Mouse (Mus musculus): ENCODE measurements around the gene Myo3a. TPM values are rescaled to one million over a fixed set of nuclear protein-coding genes. Genes with fewer than 3 reads are reported as not detected.

Myo3a gene
- polyA plus RNA-seq, 1 experiment from 2014 or later = not detected

GRCm38 (mm10) chr2:22590206-22590490 is 362.8 kb downstream of the Myo3a start:
- DNase-seq (ENCODE audit: low spot score) (no peak), ATAC-seq (replicated peaks; ENCODE audit: low FRiP score) (no peak)
- Histone ChIP-seq H3K4me1 (replicated peaks; ENCODE audit: control insufficient read depth, insufficient read depth, low read length) (no peaks in the 10 kb centered on the region), H3K4me2 (ENCODE audit: low read depth, low read length, severe bottlenecking) (no peak overlapping the region), H3K9me3 (ENCODE audit: control insufficient read depth, low read length) (no peaks in the 10 kb centered on the region), H3K27ac (ENCODE audit: low read depth, low read length) (no peak overlapping the region), H3K4me3 (ENCODE audit: low read depth, low read length) (no peak overlapping the region), H3K9ac (ENCODE audit: low read length) (no peak overlapping the region), H3K27me3 (ENCODE audit: control insufficient read depth, insufficient read depth, low read length) (no peaks in the 10 kb centered on the region), H3K36me3 (ENCODE audit: control insufficient read depth, insufficient read depth, low read length) (no peaks in the 10 kb centered on the region)

GRCm38 (mm10) chr2:22617951-22618350 is 390.6 kb downstream of the Myo3a start:
- DNase-seq (ENCODE audit: low spot score) (peak; percentile 51), ATAC-seq (replicated peaks; ENCODE audit: low FRiP score) (no peak)
- no peak overlapping the region for H3K4me3 ChIP-seq (ENCODE audit: low read depth, low read length)
- peaks cover 42% of the 10 kb centered on the region for H3K27me3 ChIP-seq (ENCODE audit: control insufficient read depth, insufficient read depth, low read length)
- H3K27ac ChIP-seq (ENCODE audit: low read depth, low read length) = no peak overlapping the region
- H3K9me3 ChIP-seq (ENCODE audit: control insufficient read depth, low read length) = no peaks in the 10 kb centered on the region
- no peak overlapping the region for H3K9ac ChIP-seq (ENCODE audit: low read length)
- no peak overlapping the region for H3K4me2 ChIP-seq (ENCODE audit: low read depth, low read length, severe bottlenecking)
- WGBS = 4% methylated on average over 9 of the region's 9 CpGs
- peaks cover 28% of the 10 kb centered on the region for H3K4me1 ChIP-seq (replicated peaks; ENCODE audit: control insufficient read depth, insufficient read depth, low read length)
- H3K36me3 ChIP-seq (ENCODE audit: control insufficient read depth, insufficient read depth, low read length) = no peaks in the 10 kb centered on the region

DNA sequence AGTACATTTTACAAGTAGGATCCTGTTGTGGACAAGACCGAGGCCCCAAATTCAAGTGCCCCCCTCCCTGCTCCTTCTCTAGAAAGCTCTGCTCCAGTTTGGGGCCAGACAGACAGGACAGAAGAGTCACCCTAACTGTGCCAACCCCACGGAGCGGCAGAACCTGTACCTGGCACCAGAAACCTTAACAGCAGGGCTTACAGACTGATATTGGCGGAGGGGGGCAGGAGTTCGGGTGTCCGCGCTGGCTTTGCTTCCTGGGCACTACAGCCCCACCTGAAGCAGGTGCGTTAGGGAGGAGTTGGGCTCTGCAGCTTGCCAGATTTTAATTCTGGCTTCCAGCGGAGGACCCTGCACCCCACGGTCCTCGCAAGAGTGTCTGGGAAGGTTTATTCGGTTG is 392.1 kb downstream of the Myo3a start:
- H3K4me3 ChIP-seq (ENCODE audit: low read depth, low read length) = no peak overlapping the region
- H3K36me3 ChIP-seq (ENCODE audit: control insufficient read depth, insufficient read depth, low read length) = no peaks in the 10 kb centered on the region
- under 1% methylated on average over 12 of the region's 12 CpGs for WGBS
- H3K9me3 ChIP-seq (ENCODE audit: control insufficient read depth, low read length) = no peaks in the 10 kb centered on the region
- peak overlapping the region; percentile 20; the same call in 1 of the 2 replicates for H3K9ac ChIP-seq (ENCODE audit: low read length)
- DNase-seq (ENCODE audit: low spot score) (peak; percentile 55), ATAC-seq (replicated peaks; ENCODE audit: low FRiP score) (no peak)
- H3K27me3 ChIP-seq (ENCODE audit: control insufficient read depth, insufficient read depth, low read length) = peaks cover 56% of the 10 kb centered on the region
- no peak overlapping the region; the same call in 1 of the 2 replicates for H3K27ac ChIP-seq (ENCODE audit: low read depth, low read length)
- H3K4me2 ChIP-seq (ENCODE audit: low read depth, low read length, severe bottlenecking) = peak overlapping the region; percentile 35; the same call in 1 of the 2 replicates
- peaks cover 35% of the 10 kb centered on the region for H3K4me1 ChIP-seq (replicated peaks; ENCODE audit: control insufficient read depth, insufficient read depth, low read length)

DNA sequence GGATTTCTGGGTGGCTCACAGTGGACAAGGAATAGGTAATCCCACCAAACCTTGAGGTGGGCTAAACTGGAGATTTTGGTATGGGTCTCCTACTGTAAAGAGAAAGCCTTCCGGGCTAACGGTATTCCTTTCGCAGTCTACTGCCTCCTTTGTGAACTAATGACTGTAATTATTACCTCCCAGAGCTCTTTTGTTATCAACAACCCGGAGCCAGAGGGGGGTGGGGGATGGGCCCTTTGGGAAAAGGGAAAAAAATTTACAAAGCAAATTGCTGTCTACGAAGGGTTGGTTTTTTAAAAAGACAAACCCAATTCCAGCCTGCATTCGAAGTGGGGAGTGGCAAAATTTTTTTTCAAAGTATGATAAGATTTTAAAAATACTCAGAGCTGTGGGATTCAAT is 392.7 kb downstream of the Myo3a start:
- WGBS = under 1% methylated on average over 6 of the region's 6 CpGs
- no peaks in the 10 kb centered on the region for H3K9me3 ChIP-seq (ENCODE audit: control insufficient read depth, low read length)
- ATAC-seq (replicated peaks; ENCODE audit: low FRiP score) (peak; percentile 15; the same call in 1 of the 2 replicates), DNase-seq (ENCODE audit: low spot score) (peak; percentile 56)
- H3K4me3 ChIP-seq (ENCODE audit: low read depth, low read length) = no peak overlapping the region
- peak overlapping the region; percentile 20; the same call in 1 of the 2 replicates for H3K9ac ChIP-seq (ENCODE audit: low read length)
- peak overlapping the region; percentile 35; the same call in 1 of the 2 replicates for H3K4me2 ChIP-seq (ENCODE audit: low read depth, low read length, severe bottlenecking)
- no peaks in the 10 kb centered on the region for H3K36me3 ChIP-seq (ENCODE audit: control insufficient read depth, insufficient read depth, low read length)
- peaks cover 35% of the 10 kb centered on the region for H3K4me1 ChIP-seq (replicated peaks; ENCODE audit: control insufficient read depth, insufficient read depth, low read length)
- H3K27me3 ChIP-seq (ENCODE audit: control insufficient read depth, insufficient read depth, low read length) = peaks cover 60% of the 10 kb centered on the region
- peak overlapping the region; percentile 79; the same call in 1 of the 2 replicates for H3K27ac ChIP-seq (ENCODE audit: low read depth, low read length)

GRCm38 (mm10) chr2:22620534-22620933 is 393.2 kb downstream of the Myo3a start:
- ATAC-seq (replicated peaks; ENCODE audit: low FRiP score) (peak; percentile 6; the same call in 1 of the 2 replicates), DNase-seq (ENCODE audit: low spot score) (peak; percentile 65)
- Histone ChIP-seq H3K9me3 (ENCODE audit: control insufficient read depth, low read length) (no peaks in the 10 kb centered on the region), H3K4me3 (ENCODE audit: low read depth, low read length) (no peak overlapping the region; the same call in 1 of the 2 replicates), H3K9ac (ENCODE audit: low read length) (peak overlapping the region; percentile 7; the same call in 1 of the 2 replicates), H3K4me1 (replicated peaks; ENCODE audit: control insufficient read depth, insufficient read depth, low read length) (peaks cover 35% of the 10 kb centered on the region), H3K36me3 (ENCODE audit: control insufficient read depth, insufficient read depth, low read length) (no peaks in the 10 kb centered on the region), H3K27ac (ENCODE audit: low read depth, low read length) (peak overlapping the region; percentile 79), H3K27me3 (ENCODE audit: control insufficient read depth, insufficient read depth, low read length) (peaks cover 65% of the 10 kb centered on the region), H3K4me2 (ENCODE audit: low read depth, low read length, severe bottlenecking) (peak overlapping the region; percentile 5; the same call in 1 of the 2 replicates)
- 0% methylated on average over 7 of the region's 7 CpGs for WGBS

DNA sequence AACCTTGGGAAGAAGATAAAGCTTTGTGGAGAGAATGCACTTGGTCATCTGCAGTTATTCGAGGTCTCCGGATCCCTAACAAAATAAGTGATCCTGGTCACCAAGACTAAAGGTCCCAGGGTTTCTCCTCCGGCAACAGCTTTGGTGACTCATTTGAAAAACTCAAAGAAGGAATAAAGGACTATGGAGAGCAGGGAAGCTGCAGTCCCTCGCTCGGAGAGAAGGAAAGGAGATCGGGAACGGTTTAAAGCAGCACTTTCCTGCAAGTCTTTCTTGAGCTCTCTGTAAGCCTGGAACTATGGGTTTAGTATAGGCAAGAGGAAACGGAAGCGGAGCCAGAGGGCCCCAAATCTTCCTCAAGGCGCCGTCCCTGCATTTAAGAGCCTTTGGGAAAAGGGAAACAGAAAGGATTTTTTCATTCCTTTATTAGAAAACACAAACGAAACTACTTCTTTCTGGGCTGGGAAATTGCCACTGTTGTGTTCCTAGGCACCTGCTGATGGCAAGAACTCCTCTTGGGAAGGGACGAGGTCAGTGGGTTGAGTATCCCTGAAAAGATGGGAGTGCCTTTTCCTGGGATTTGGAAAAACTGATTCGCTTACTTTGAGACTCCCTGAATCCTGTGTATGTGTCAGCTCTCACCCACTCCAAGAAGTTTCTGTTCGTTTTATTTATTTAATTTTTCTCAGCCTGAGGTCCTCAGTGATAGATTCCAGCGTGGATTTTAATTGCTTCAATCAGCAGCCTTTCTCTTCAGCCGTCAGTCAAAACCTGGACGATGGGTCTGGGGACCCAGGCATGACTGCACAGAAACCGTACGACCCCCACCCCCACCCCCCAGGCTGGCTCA is 393.9 kb downstream of the Myo3a start:
- peak overlapping the region; percentile 71 for H3K4me2 ChIP-seq (ENCODE audit: low read depth, low read length, severe bottlenecking)
- ATAC-seq (replicated peaks; ENCODE audit: low FRiP score) = no peak
- H3K9ac ChIP-seq (ENCODE audit: low read length) = peak overlapping the region; percentile 65; the same call in 1 of the 2 replicates
- peak overlapping the region; percentile 79; the same call in 1 of the 2 replicates for H3K27ac ChIP-seq (ENCODE audit: low read depth, low read length)
- H3K4me1 ChIP-seq (replicated peaks; ENCODE audit: control insufficient read depth, insufficient read depth, low read length) = peaks cover 35% of the 10 kb centered on the region
- H3K4me3 ChIP-seq (ENCODE audit: low read depth, low read length) = peak overlapping the region; percentile 41; the same call in 1 of the 2 replicates
- WGBS = 2% methylated on average over 20 of the region's 20 CpGs
- H3K36me3 ChIP-seq (ENCODE audit: control insufficient read depth, insufficient read depth, low read length) = no peaks in the 10 kb centered on the region
- DNase-seq (ENCODE audit: low spot score) = no peak
- no peaks in the 10 kb centered on the region for H3K9me3 ChIP-seq (ENCODE audit: control insufficient read depth, low read length)
- H3K27me3 ChIP-seq (ENCODE audit: control insufficient read depth, insufficient read depth, low read length) = peaks cover 70% of the 10 kb centered on the region

DNA sequence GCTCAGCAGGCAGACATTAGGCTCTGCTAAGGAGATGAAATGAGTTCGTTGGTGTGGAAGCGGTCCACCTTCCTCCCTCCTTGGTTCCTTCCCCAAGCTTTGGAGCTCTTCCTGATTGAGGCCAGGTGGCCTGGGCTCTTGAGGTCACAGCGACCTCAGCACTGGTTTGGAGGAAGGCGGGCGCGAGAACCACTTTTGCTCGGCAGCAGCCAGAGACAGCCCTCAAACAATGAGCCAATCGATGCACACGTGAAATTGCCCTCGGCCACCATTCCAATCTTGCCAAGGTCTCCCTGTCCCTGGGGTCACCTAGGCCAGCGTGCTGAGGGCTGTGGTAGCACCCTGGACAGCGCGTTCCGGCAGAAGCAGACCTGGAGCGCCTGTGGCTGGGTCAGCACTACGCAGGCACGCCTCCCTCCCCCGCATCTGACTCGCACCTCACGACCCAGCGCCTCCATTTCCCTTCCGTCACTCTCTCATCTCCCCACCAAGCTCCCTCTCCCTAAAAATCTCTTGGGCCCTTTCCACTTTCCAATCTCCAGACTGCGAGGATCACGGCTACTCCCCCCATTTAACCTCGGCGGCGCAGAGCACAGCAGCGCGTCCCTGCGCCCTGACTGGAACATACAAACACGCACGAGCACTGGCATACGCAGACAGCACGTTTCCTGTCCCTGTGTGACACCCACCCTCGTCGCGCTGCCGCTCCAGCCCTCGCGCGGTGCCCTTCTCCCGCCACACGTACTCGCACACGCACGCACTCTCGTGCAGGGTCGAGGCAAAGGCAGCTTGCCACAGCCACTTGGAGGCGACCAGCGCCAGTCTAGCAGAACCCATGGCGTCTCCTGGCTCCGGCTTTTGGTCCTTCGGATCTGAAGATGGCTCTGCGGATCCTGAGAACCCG is 394.8 kb downstream of the Myo3a start, which contains the start of gene Gad2:
TSS of gene Gad2 (plus strand) at position 378 of the 904 bp plus-strand sequence.
- Histone ChIP-seq H3K9ac (ENCODE audit: low read length) (peak within 1 kb of the TSS; percentile 65), H3K4me2 (ENCODE audit: low read depth, low read length, severe bottlenecking) (peak within 1 kb of the TSS; percentile 71)
- ATAC-seq (replicated peaks; ENCODE audit: low FRiP score) = peak; percentile 64

More for the DNA sequence above, 394.8 kb downstream of the Myo3a start, which contains the start of gene Gad2:
- DNase-seq (ENCODE audit: low spot score) = peak; percentile 71
- H3K9me3 ChIP-seq (ENCODE audit: control insufficient read depth, low read length) = no peaks in the 10 kb centered on the region
- peaks cover 70% of the 10 kb centered on the region for H3K27me3 ChIP-seq (ENCODE audit: control insufficient read depth, insufficient read depth, low read length)
- H3K36me3 ChIP-seq (ENCODE audit: control insufficient read depth, insufficient read depth, low read length) = no peaks in the 10 kb centered on the region
- H3K4me3 ChIP-seq (ENCODE audit: low read depth, low read length) = peak within 1 kb of the TSS; percentile 41
- WGBS = under 1% methylated on average over 55 of the region's 55 CpGs
- peaks cover 35% of the 10 kb centered on the region for H3K4me1 ChIP-seq (replicated peaks; ENCODE audit: control insufficient read depth, insufficient read depth, low read length)
- H3K27ac ChIP-seq (ENCODE audit: low read depth, low read length) = peak within 1 kb of the TSS; percentile 79

Data from forebrain, embryonic 11.5 days (tissue).